Mouse (Mus musculus) stomach, embryonic 14.5 days (tissue): ENCODE data around the gene Zdhhc12. TPM values are rescaled to one million over a fixed set of nuclear protein-coding genes. Genes with fewer than 3 reads are reported as not detected.

Experiments used
- ATAC-seq: fragments of 200-750 bp; cut with Nextera tagmentation; 2 replicates; pipeline ENCODE4 v1.8.0; 2017; ENCODE audit warnings: low read depth, moderate TSS enrichment; ENCODE audit not compliant: insufficient number of reproducible peaks, insufficient read depth, low FRiP score
- H3K27ac ChIP-seq: fragments of 300-500 bp; sonication (generic); 2 replicates; pipeline ENCODE4 v1.5.1; 2014; ENCODE audit warnings: mild to moderate bottlenecking, low read length, moderate library complexity, mixed read lengths
- H3K27me3 ChIP-seq: fragments of 300-500 bp; sonication (generic); 2 replicates; pipeline ENCODE4 v1.6.1; 2014; ENCODE audit warnings: low read length, control low read depth, mixed read lengths; ENCODE audit not compliant: control insufficient read depth, insufficient read depth
- H3K36me3 ChIP-seq: fragments of 300-500 bp; sonication (generic); 2 replicates; pipeline ENCODE4 v1.6.1; 2014; ENCODE audit warnings: mild to moderate bottlenecking, control low read depth, low read length, moderate library complexity, mixed read lengths; ENCODE audit not compliant: control insufficient read depth, insufficient read depth
- H3K4me1 ChIP-seq: fragments of 300-500 bp; sonication (generic); 2 replicates; pipeline ENCODE4 v1.6.1; 2014; ENCODE audit warnings: low read length, control low read depth, mixed read lengths; ENCODE audit not compliant: control insufficient read depth, insufficient read depth
- H3K4me2 ChIP-seq: fragments of 300-500 bp; sonication (generic); replicated peaks from 2 replicates; pipeline ENCODE4 v1.6.1; 2014; ENCODE audit warnings: low read depth, low read length, control low read depth
- H3K4me3 ChIP-seq: fragments of 300-500 bp; sonication (generic); 2 replicates; pipeline ENCODE4 v1.5.1; 2014; ENCODE audit warnings: low read depth, low read length, control low read depth
- H3K9ac ChIP-seq: fragments of 300-500 bp; sonication (generic); replicated peaks from 2 replicates; pipeline ENCODE4 v1.6.1; 2014; ENCODE audit warnings: low read depth, mild to moderate bottlenecking, control low read depth, low read length, moderate library complexity, mixed read lengths
- H3K9me3 ChIP-seq: fragments of 300-500 bp; sonication (generic); 2 replicates; pipeline ENCODE4 v1.6.1; 2016; ENCODE audit warnings: low read depth, low read length, control low read depth; ENCODE audit not compliant: control insufficient read depth
- WGBS: fragments of 180-500 bp; shearing (Covaris S2); extraction: QIAGEN DNeasy Blood & Tissue Kit; methylation state at CpG from one replicate; pipeline ENCODE4 v1.1.7; 2014; 5-methylcytosine and 5-hydroxymethylcytosine counted together
- polyA plus RNA-seq: library from polyadenylated mRNA; unstranded; fragments of >200 nt; fragmentation: Nextera tagmentation; extraction: Ambion mirVana; gene quantifications from 2 replicates; pipeline ENCODE4 v1.2.1, GENCODE M21; 2014

Gene Zdhhc12
- polyA plus RNA-seq, 1 experiment from 2014 or later: 45.2 TPM

GRCm38 (mm10) chr2:30092280-30092918 is 1.0 kb downstream of the Zdhhc12 start:
- ATAC-seq: no peak
- Histone ChIP-seq H3K9me3 (no peaks in the 10 kb centered on the region), H3K27me3 (no peaks in the 10 kb centered on the region), H3K36me3 (peaks cover 10% of the 10 kb centered on the region; the same call in 1 of the 2 replicates), H3K9ac (no peak overlapping the region), H3K4me2 (peak overlapping the region; percentile 84), H3K27ac (no peak overlapping the region), H3K4me1 (peaks cover 9% of the 10 kb centered on the region; the same call in 1 of the 2 replicates), H3K4me3 (peak overlapping the region; percentile 63; the same call in 1 of the 2 replicates)
- WGBS: 47% methylated on average over 6 of the region's 6 CpGs

GRCm38 (mm10) chr2:30091521-30091920 is 1.9 kb downstream of the Zdhhc12 start:
- H3K27ac ChIP-seq: no peak overlapping the region
- H3K4me1 ChIP-seq: peaks cover 9% of the 10 kb centered on the region; the same call in 1 of the 2 replicates
- 94% methylated on average over 12 of the region's 12 CpGs for WGBS
- H3K9ac ChIP-seq: no peak overlapping the region
- no peak overlapping the region for H3K4me3 ChIP-seq
- peaks cover 10% of the 10 kb centered on the region; the same call in 1 of the 2 replicates for H3K36me3 ChIP-seq
- no peak for ATAC-seq
- H3K4me2 ChIP-seq: no peak overlapping the region
- no peaks in the 10 kb centered on the region for H3K9me3 ChIP-seq
- H3K27me3 ChIP-seq: no peaks in the 10 kb centered on the region

- no peaks in the 10 kb centered on the region for H3K9me3 ChIP-seq
- H3K9ac ChIP-seq: no peak overlapping the region
- no peak for ATAC-seq
- H3K36me3 ChIP-seq: peaks cover 10% of the 10 kb centered on the region; the same call in 1 of the 2 replicates
- no peak overlapping the region for H3K4me3 ChIP-seq
- H3K27me3 ChIP-seq: no peaks in the 10 kb centered on the region
- H3K4me1 ChIP-seq: no peaks in the 10 kb centered on the region; the same call in 1 of the 2 replicates
- H3K4me2 ChIP-seq: no peak overlapping the region
- no peak overlapping the region for H3K27ac ChIP-seq
- 93% methylated on average over 4 of the region's 4 CpGs for WGBS
These were observed 6.1 kb downstream of the Zdhhc12 start for GRCm38 (mm10) chr2:30087310-30087709.

GRCm38 (mm10) chr2:30084632-30085031 is 8.8 kb downstream of the Zdhhc12 start:
- Histone ChIP-seq H3K4me3 (0 out of 2 replicates have a peak overlapping the region, but pooled peaks have one; percentile 1), H3K27ac (no peak overlapping the region), H3K36me3 (peaks cover under 1% of the 10 kb centered on the region; the same call in 1 of the 2 replicates), H3K4me1 (no peaks in the 10 kb centered on the region), H3K4me2 (peak overlapping the region; percentile 40), H3K9me3 (no peaks in the 10 kb centered on the region), H3K9ac (no peak overlapping the region), H3K27me3 (no peaks in the 10 kb centered on the region)
- 11% methylated on average over 12 of the region's 12 CpGs for WGBS
- ATAC-seq: peak; percentile 54; the same call in 1 of the 2 replicates

DNA sequence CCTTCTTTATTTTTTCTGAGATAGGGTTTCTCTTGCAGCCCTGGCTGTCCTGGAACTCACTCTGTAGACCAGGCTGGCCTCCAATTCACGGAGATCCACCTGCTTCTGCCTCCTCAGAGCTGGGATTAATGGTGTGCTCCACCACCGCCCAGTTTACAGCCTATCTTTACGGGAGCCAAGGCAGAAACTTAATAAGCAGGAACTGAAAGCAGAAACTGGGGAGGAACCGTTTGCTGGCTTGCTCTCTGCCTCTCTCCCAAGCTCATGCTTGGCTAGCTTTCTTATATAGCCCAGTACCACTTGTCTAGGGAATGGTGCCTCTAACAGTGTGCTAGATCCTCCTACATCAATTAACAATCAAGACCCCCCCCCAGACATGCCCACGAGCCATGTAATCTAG is 9.3 kb downstream of the Zdhhc12 start:
- Histone ChIP-seq H3K4me3 (no peak overlapping the region), H3K9me3 (no peaks in the 10 kb centered on the region), H3K9ac (no peak overlapping the region), H3K36me3 (no peaks in the 10 kb centered on the region), H3K4me1 (no peaks in the 10 kb centered on the region), H3K4me2 (no peak overlapping the region), H3K27me3 (no peaks in the 10 kb centered on the region), H3K27ac (no peak overlapping the region)
- ATAC-seq: 0 out of 2 replicates have a peak, but pooled peaks have one; percentile 10
- 57% methylated on average over 5 of the region's 5 CpGs for WGBS

GRCm38 (mm10) chr2:30080181-30080800 is 13.2 kb downstream of the Zdhhc12 start:
- 88% methylated on average over 15 of the region's 15 CpGs for WGBS
- Histone ChIP-seq H3K9ac (no peak overlapping the region), H3K9me3 (no peaks in the 10 kb centered on the region), H3K36me3 (no peaks in the 10 kb centered on the region), H3K4me2 (no peak overlapping the region), H3K4me3 (no peak overlapping the region), H3K27me3 (no peaks in the 10 kb centered on the region), H3K4me1 (0 out of 2 replicates have a peak, but pooled peaks cover 7% of the 10 kb centered on the region), H3K27ac (no peak overlapping the region)
- ATAC-seq: no peak

DNA sequence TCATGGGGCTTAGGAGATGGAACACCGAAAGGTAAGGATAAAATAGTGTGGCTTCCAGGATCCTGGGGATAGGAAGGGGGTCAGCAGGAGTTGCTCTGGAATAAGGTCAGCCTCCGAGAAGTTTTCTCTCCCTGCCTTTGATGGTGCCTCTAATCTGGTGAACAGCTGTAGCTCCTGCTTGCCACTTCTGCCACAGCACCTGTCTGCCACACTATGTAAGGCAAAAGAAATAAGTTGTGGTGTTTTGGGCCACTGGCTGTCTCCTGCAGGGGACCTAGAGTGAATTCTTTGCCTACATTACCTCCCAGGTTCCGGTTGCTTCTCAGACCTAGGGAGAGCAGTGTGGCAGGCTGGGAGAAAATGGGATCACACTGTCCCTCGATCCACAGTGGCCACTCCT is 14.7 kb downstream of the Zdhhc12 start:
- Histone ChIP-seq H3K9ac (no peak overlapping the region), H3K9me3 (no peaks in the 10 kb centered on the region), H3K27me3 (no peaks in the 10 kb centered on the region), H3K27ac (peak overlapping the region; percentile 74), H3K4me3 (0 out of 2 replicates have a peak overlapping the region, but pooled peaks have one; percentile 48), H3K4me1 (0 out of 2 replicates have a peak, but pooled peaks cover 7% of the 10 kb centered on the region), H3K4me2 (peak overlapping the region; percentile 73; the same call in 1 of the 2 replicates), H3K36me3 (peaks cover under 1% of the 10 kb centered on the region; the same call in 1 of the 2 replicates)
- WGBS: 64% methylated on average over 4 of the region's 4 CpGs
- no peak for ATAC-seq

DNA sequence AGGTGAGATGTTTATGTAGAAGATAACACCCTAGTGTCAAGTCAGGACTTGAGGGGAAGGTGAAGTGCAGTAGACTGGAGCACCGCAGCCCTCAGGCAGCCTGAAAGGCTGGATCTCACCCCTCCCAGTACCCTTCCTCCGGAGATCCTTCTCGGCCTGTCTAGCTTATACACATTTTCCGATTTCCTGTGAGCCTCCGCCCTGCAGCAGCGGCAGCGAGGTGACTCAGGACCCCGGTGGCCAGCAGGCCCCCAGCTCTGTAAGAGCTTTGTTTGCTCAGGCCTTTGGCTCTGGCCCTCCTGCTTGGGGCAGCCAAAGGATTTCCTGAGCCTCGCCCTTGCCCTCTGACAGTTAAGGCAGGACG is 15.1 kb downstream of the Zdhhc12 start:
- Histone ChIP-seq H3K27me3 (no peaks in the 10 kb centered on the region), H3K4me3 (peak overlapping the region; percentile 48), H3K4me2 (peak overlapping the region; percentile 73), H3K4me1 (0 out of 2 replicates have a peak, but pooled peaks cover 7% of the 10 kb centered on the region), H3K9ac (0 out of 2 replicates have a peak overlapping the region, but pooled peaks have one; percentile 28), H3K36me3 (peaks cover 5% of the 10 kb centered on the region), H3K9me3 (no peaks in the 10 kb centered on the region), H3K27ac (peak overlapping the region; percentile 74)
- ATAC-seq: no peak
- WGBS: 12% methylated on average over 10 of the region's 10 CpGs
